8 mouse cellular contexts compared by ENCODE assay signal in genomic region chr13:17694414-17694813, GRCm38 (mm10). TPM values are rescaled to one million over a fixed set of nuclear protein-coding genes. Genes with fewer than 3 reads are reported as not detected.
A peak's percentile ranks its signal among the peaks of the same experiment; 100 is the strongest.
DNase-seq lines count a peak whose midpoint lies in the region; ATAC-seq lines count a peak whose summit lies in the region.

No protein-coding gene starts in this region.

- peaks cover 9% of the 10 kb centered on the region for H3K4me1 ChIP-seq in heart, embryonic 15.5 days (replicated peaks)
- peaks cover 5% of the 10 kb centered on the region; the same call in 1 of the 2 replicates for H3K4me1 ChIP-seq in hindbrain, embryonic 14.5 days (replicated peaks; ENCODE audit: control insufficient read depth, insufficient read depth, low read length)
- H3K4me1 ChIP-seq in midbrain, embryonic 13.5 days (replicated peaks) = peaks cover 12% of the 10 kb centered on the region

- H3K4me2 ChIP-seq in heart, embryonic 15.5 days = peak overlapping the region; percentile 60
- H3K4me2 ChIP-seq in hindbrain, embryonic 14.5 days (replicated peaks) = peak overlapping the region; percentile 67
- peak overlapping the region; percentile 66 for H3K4me2 ChIP-seq in midbrain, embryonic 13.5 days (replicated peaks)

- peak overlapping the region; percentile 75 for H3K9ac ChIP-seq in heart, embryonic 15.5 days
- H3K9ac ChIP-seq in hindbrain, embryonic 14.5 days = peak overlapping the region; percentile 73
- peak overlapping the region; percentile 76 for H3K9ac ChIP-seq in midbrain, embryonic 13.5 days (replicated peaks)

- H3K9me3 ChIP-seq in heart, embryonic 15.5 days (replicated peaks) = no peaks in the 10 kb centered on the region
- H3K9me3 ChIP-seq in hindbrain, embryonic 14.5 days (ENCODE audit: control insufficient read depth, low read length) = no peaks in the 10 kb centered on the region
- H3K9me3 ChIP-seq in midbrain, embryonic 13.5 days = no peaks in the 10 kb centered on the region

- H3K36me3 ChIP-seq in heart, embryonic 15.5 days = no peaks in the 10 kb centered on the region
- no peaks in the 10 kb centered on the region for H3K36me3 ChIP-seq in hindbrain, embryonic 14.5 days (replicated peaks; ENCODE audit: control insufficient read depth, insufficient read depth)
- H3K36me3 ChIP-seq in midbrain, embryonic 13.5 days = no peaks in the 10 kb centered on the region

- WGBS in heart, embryonic 15.5 days = under 1% methylated on average over 25 of the region's 25 CpGs
- 2% methylated on average over 23 of the region's 25 CpGs for WGBS in hindbrain, embryonic 14.5 days
- under 1% methylated on average over 20 of the region's 25 CpGs for WGBS in midbrain, embryonic 13.5 days

- no peaks in the 10 kb centered on the region for H3K27me3 ChIP-seq in heart, embryonic 15.5 days
- no peaks in the 10 kb centered on the region for H3K27me3 ChIP-seq in hindbrain, embryonic 14.5 days (ENCODE audit: control insufficient read depth, insufficient read depth, low read length)
- no peaks in the 10 kb centered on the region for H3K27me3 ChIP-seq in midbrain, embryonic 13.5 days

- peak; percentile 63 for ATAC-seq in heart, embryonic 15.5 days (replicated peaks; ENCODE audit: insufficient number of reproducible peaks, insufficient read depth, low FRiP score, low read depth)
- ATAC-seq in hindbrain, embryonic 14.5 days (ENCODE audit: low FRiP score) = peak; percentile 80
- ATAC-seq in midbrain, embryonic 13.5 days = peak; percentile 90

- no peak for DNase-seq in heart, adult 8-10 months (ENCODE audit: low spot score)
- peak; percentile 74 for DNase-seq in 416B (ENCODE audit: low read depth)
- DNase-seq in c-Kit-positive CD71-positive TER-119-positive erythroid progenitor cells, embryonic 14.5 days (ENCODE audit: low spot score) = peak; percentile 35
- DNase-seq in hindbrain, embryonic 14.5 days (ENCODE audit: low spot score) = peak; percentile 40
- DNase-seq in right cerebral cortex, postnatal 25 days = no peak
- no peak for DNase-seq in cerebellum, postnatal 36 days

- peak overlapping the region; percentile 90 for H3K27ac ChIP-seq in heart, embryonic 15.5 days
- peak overlapping the region; percentile 88 for H3K27ac ChIP-seq in hindbrain, embryonic 14.5 days
- peak overlapping the region; percentile 90 for H3K27ac ChIP-seq in midbrain, embryonic 13.5 days

- H3K4me3 ChIP-seq in heart, embryonic 15.5 days = peak overlapping the region; percentile 75
- peak overlapping the region; percentile 72 for H3K4me3 ChIP-seq in hindbrain, embryonic 14.5 days (replicated peaks; ENCODE audit: low read length)
- peak overlapping the region; percentile 85 for H3K4me3 ChIP-seq in midbrain, embryonic 13.5 days (replicated peaks)

RNA-seq across cellular contexts. Expression of gene Mplkip, which starts 0.6 kb away (rescaled TPM):
- 22.6 and 29.3 TPM in 2 replicates for polyA plus RNA-seq in heart, embryonic 15.5 days (2015; fragmentation: Nextera tagmentation; extraction: Ambion mirVana)
- 1 to 10 TPM; 5.9 to 9.3 (median 6.2) TPM for total RNA-seq in heart, adult 8-10 months (2022)
- 49.0 and 51.8 TPM in 2 replicates for polyA plus RNA-seq in hindbrain, embryonic 14.5 days (2014; fragmentation: Nextera tagmentation; extraction: Ambion mirVana)
- 49.4 and 53.1 TPM in 2 replicates for polyA plus RNA-seq in midbrain, embryonic 13.5 days (2015; fragmentation: Nextera tagmentation; extraction: Ambion mirVana)

RNA-seq across cellular contexts. Expression of gene Sugct, which starts 0.9 kb away (rescaled TPM):
- polyA plus RNA-seq in heart, embryonic 15.5 days (2015; fragmentation: Nextera tagmentation; extraction: Ambion mirVana) = 6.0 and 6.6 TPM in 2 replicates
- 1 to 10 TPM in 2 of 4 experiments, under 1 TPM in 2; 0.52 to 1.5 (median 1.1) TPM for total RNA-seq in heart, adult 8-10 months (2022)
- polyA plus RNA-seq in hindbrain, embryonic 14.5 days (2014; fragmentation: Nextera tagmentation; extraction: Ambion mirVana) = 2.7 and 3.7 TPM in 2 replicates
- 3.4 TPM in 2 replicates for polyA plus RNA-seq in midbrain, embryonic 13.5 days (2015; fragmentation: Nextera tagmentation; extraction: Ambion mirVana)

Comparison
In these comparisons a context has a peak if more than half of its experiments do, and no peak if none do; other contexts are left out.
1. DNase-seq: peak in 416B (single experiment), c-Kit-positive CD71-positive TER-119-positive erythroid progenitor cells, embryonic 14.5 days (single experiment) and hindbrain, embryonic 14.5 days (single experiment); none in heart, adult 8-10 months (single experiment), right cerebral cortex, postnatal 25 days (single experiment) and cerebellum, postnatal 36 days (0 of 2).
2. Peak in every context shown above with its lines, with median percentiles within 50 percentile points of each other: ATAC-seq, H3K27ac ChIP-seq, H3K4me2 ChIP-seq, H3K4me3 ChIP-seq and H3K9ac ChIP-seq.